Mouse (Mus musculus): ENCODE measurements around the gene Atp6v1g2.

- TF ChIP-seq ZC3H11A (IDR thresholded peaks at IDR 0.05; ENCODE audit: borderline replicate concordance, low read depth, low read length) (no peak), CHD2 (IDR thresholded peaks at IDR 0.05; ENCODE audit: low read depth, low read length) (no peak), MAFK (IDR thresholded peaks at IDR 0.05; ENCODE audit: insufficient read depth, low read depth, low read length) (no peak), HCFC1 (IDR thresholded peaks at IDR 0.05; ENCODE audit: borderline replicate concordance, insufficient read depth, low read length) (no peak)
Observed at GRCm38 (mm10) chr17:35189186-35189585, 44.3 kb upstream of the Atp6v1g2 start.
